Mouse (Mus musculus): Measurements from ENCODE around the gene Trmt112. TPM values are rescaled to one million over a fixed set of nuclear protein-coding genes. Genes with fewer than 3 reads are reported as not detected.

Trmt112 gene
- polyA plus RNA-seq, 1 experiment from 2014 or later: 136 TPM

DNA sequence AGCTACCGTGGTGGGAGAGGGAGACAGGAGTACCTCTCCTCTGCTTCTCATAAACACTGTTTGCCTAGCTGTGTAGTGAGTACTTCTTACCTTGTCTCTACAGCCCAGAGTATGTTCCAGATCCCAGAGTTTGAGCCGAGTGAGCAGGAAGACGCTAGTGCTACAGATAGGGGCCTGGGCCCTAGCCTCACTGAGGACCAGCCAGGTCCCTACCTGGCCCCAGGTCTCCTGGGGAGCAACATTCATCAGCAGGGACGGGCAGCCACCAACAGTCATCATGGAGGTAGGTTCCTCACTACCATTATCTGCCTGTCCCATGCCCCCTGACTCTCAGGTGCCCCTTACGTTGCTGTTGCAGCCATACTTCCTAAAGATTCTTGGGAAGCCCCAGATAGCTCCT lies 33.3 kb downstream of the Trmt112 start:
- H3K27ac ChIP-seq: peak overlapping the region; percentile 98
- no peaks in the 10 kb centered on the region for H3K27me3 ChIP-seq
- WGBS: 21% methylated on average over 5 of the region's 5 CpGs
- no peaks in the 10 kb centered on the region for H3K9me3 ChIP-seq
- peak overlapping the region; percentile 96 for H3K9ac ChIP-seq (replicated peaks)
- peak; percentile 21 for ATAC-seq
- H3K4me3 ChIP-seq (replicated peaks): peak overlapping the region; percentile 83
- H3K36me3 ChIP-seq: peaks cover 10% of the 10 kb centered on the region
- peaks cover 47% of the 10 kb centered on the region for H3K4me1 ChIP-seq (replicated peaks)
- H3K4me2 ChIP-seq (replicated peaks): peak overlapping the region; percentile 99

DNA sequence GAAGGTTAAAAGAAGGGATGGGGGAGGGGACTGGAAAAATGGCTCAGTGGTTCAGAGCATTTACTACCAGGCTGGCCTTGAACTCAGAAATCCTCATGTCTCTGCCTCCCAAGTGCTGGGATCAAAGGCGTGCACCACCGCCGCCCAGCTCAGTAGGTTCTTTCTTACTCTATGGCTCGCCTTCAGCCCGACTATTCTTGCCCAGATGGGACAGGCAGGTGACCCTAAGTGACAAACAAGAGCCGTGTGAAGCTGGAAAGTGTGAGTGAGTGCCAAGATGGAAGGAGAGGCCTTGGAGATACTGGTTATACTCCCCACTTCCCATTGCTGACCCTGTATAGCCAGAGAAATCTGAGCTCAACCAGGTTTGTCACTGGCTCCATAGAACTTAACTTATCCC lies 34.2 kb downstream of the Trmt112 start:
- ATAC-seq: no peak
- H3K27me3 ChIP-seq: no peaks in the 10 kb centered on the region
- no peak overlapping the region for H3K9ac ChIP-seq (replicated peaks)
- H3K27ac ChIP-seq: no peak overlapping the region
- WGBS: 95% methylated on average over 6 of the region's 6 CpGs
- no peak overlapping the region for H3K4me2 ChIP-seq (replicated peaks)
- no peak overlapping the region for H3K4me3 ChIP-seq (replicated peaks)
- no peaks in the 10 kb centered on the region for H3K9me3 ChIP-seq
- peaks cover 4% of the 10 kb centered on the region; the same call in 1 of the 2 replicates for H3K36me3 ChIP-seq
- H3K4me1 ChIP-seq (replicated peaks): peaks cover 38% of the 10 kb centered on the region

DNA sequence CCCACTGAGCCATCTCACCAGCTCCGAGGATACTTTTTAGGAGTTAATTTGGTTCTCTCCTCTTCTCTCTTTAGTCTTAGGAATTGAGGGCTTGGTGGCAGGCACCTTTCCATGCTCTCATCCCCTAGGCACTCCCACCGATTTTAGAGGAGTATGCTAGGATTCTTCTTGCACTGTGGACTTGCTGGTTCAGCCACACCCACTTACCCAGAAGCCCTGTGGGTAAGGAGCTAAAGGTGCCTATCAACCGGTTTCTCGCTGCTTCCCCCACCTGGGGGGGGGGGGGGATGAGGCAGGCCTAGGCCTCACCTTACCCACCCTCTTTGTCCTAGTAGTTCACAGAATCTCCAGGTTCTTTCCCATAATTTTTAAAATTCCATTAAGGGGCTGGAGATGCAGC lies 38.2 kb downstream of the Trmt112 start:
- no peak overlapping the region for H3K27ac ChIP-seq
- ATAC-seq: no peak
- 64% methylated on average over 4 of the region's 4 CpGs for WGBS

DNA sequence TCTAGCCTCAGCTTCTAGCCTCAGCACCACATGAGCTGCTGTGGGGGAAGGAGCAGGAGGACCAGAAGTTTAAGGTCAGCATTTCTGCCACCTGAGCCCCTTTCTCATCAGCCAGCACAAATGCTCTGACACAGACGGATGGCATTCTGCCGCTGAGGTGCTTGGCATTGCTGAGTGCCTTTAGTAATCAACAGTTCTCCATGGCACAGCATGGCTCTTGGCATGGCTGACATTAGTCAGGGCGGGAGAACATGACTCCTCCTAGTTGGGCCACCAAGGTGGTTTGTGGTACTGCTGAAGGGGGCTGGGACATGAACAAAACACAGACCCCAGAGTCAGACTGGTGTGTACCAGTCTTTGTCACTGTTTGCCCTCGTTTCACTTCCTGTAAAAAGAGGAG lies 38.7 kb downstream of the Trmt112 start:
- no peak overlapping the region for H3K4me3 ChIP-seq (replicated peaks)
- H3K27me3 ChIP-seq: no peaks in the 10 kb centered on the region
- peaks cover 4% of the 10 kb centered on the region; the same call in 1 of the 2 replicates for H3K36me3 ChIP-seq
- H3K9ac ChIP-seq (replicated peaks): no peak overlapping the region
- H3K4me2 ChIP-seq (replicated peaks): no peak overlapping the region
- H3K27ac ChIP-seq: no peak overlapping the region
- H3K4me1 ChIP-seq (replicated peaks): peaks cover 31% of the 10 kb centered on the region
- ATAC-seq: no peak
- WGBS: 86% methylated on average over 4 of the region's 4 CpGs
- no peaks in the 10 kb centered on the region for H3K9me3 ChIP-seq

More for the DNA sequence above, 38.2 kb downstream of the Trmt112 start:
- peaks cover 4% of the 10 kb centered on the region; the same call in 1 of the 2 replicates for H3K36me3 ChIP-seq
- no peak overlapping the region for H3K4me3 ChIP-seq (replicated peaks)
- no peaks in the 10 kb centered on the region for H3K9me3 ChIP-seq
- H3K27me3 ChIP-seq: no peaks in the 10 kb centered on the region
- H3K4me2 ChIP-seq (replicated peaks): no peak overlapping the region
- H3K9ac ChIP-seq (replicated peaks): no peak overlapping the region
- H3K4me1 ChIP-seq (replicated peaks): peaks cover 31% of the 10 kb centered on the region

DNA sequence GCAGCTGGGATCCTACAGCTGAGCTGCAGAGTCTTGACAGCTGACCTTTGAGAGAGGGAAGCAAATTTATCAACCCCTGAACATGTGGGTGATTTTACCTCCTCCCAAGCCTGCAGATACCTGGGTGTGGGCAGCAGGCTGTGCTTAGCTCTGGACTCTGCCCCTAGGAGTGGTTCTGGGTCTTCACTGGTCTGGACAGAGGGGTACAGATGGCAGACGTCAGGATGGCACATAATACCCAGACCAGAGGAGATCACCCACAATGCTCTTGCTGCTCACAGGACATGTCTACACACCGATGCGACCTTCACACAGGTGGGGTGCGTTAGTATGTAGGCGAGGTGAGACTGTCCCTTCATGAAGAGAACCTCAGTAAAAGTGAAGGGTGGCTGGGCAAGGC lies 40.0 kb downstream of the Trmt112 start:
- peaks cover 9% of the 10 kb centered on the region; the same call in 1 of the 2 replicates for H3K36me3 ChIP-seq
- 91% methylated on average over 5 of the region's 5 CpGs for WGBS
- no peaks in the 10 kb centered on the region for H3K27me3 ChIP-seq
- no peak overlapping the region for H3K27ac ChIP-seq
- H3K4me2 ChIP-seq (replicated peaks): peak overlapping the region; percentile 99; the same call in 1 of the 2 replicates
- no peaks in the 10 kb centered on the region for H3K9me3 ChIP-seq
- no peak overlapping the region for H3K9ac ChIP-seq (replicated peaks)
- no peak for ATAC-seq
- H3K4me3 ChIP-seq (replicated peaks): no peak overlapping the region; the same call in 1 of the 2 replicates
- H3K4me1 ChIP-seq (replicated peaks): peaks cover 25% of the 10 kb centered on the region

DNA sequence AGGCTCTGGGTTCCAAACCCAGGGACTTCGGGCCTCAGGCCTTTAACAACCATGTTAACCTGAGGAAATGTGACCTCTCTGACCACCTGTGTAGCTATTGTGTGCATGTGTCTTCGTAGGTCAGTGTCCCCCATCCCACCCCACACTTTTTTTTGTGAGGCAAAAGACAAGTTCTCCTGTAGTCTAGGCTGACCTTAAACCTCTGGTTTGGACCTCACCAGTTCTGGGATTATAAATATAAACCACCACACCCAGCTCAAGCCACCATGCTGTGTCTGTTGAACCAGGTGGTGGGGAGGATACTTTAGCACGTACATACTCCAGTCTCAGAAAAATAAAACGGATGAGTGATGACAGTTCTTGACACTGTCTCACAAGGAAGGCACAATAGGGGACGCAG lies 40.5 kb downstream of the Trmt112 start:
- WGBS: 53% methylated on average over 5 of the region's 5 CpGs
- Histone ChIP-seq H3K4me1 (replicated peaks) (peaks cover 25% of the 10 kb centered on the region), H3K4me3 (replicated peaks) (peak overlapping the region; percentile 62), H3K9ac (replicated peaks) (peak overlapping the region; percentile 84), H3K9me3 (no peaks in the 10 kb centered on the region), H3K27ac (peak overlapping the region; percentile 97), H3K27me3 (no peaks in the 10 kb centered on the region), H3K4me2 (replicated peaks) (peak overlapping the region; percentile 99), H3K36me3 (peaks cover 12% of the 10 kb centered on the region; the same call in 1 of the 2 replicates)
- no peak for ATAC-seq

DNA sequence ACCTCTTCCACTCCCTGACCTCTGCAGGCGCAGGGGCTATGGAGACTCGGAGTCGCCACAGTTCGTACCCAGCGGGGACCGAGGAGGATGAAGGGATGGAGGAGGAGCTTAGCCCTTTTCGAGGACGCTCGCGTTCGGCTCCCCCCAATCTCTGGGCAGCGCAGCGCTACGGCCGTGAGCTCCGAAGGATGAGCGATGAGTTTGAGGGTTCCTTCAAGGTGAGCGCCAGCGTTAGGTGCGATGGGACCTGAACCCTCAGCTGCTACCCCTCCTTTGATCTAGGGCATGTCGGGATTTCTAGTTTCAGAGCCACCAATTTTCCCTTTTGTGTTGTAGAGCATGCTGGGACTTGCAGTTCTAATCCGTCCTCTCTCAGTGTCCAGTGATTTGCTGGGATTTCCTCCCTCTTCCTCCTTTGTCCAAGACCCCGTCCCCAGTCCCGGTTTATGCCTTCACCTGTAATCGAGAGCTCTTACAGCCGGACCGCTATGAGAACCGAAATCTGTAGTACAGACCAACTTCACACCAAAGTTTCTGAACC lies 41.2 kb downstream of the Trmt112 start:
- ATAC-seq: peak; percentile 52
- H3K4me2 ChIP-seq (replicated peaks): peak overlapping the region; percentile 99
- no peaks in the 10 kb centered on the region for H3K27me3 ChIP-seq
- under 1% methylated on average over 28 of the region's 28 CpGs for whole genome bisulfite sequencing
- H3K9me3 ChIP-seq: no peaks in the 10 kb centered on the region
- peak overlapping the region; percentile 62 for H3K4me3 ChIP-seq (replicated peaks)
- peaks cover 15% of the 10 kb centered on the region; the same call in 1 of the 2 replicates for H3K36me3 ChIP-seq
- H3K9ac ChIP-seq (replicated peaks): peak overlapping the region; percentile 84
- peaks cover 25% of the 10 kb centered on the region for H3K4me1 ChIP-seq (replicated peaks)
- peak overlapping the region; percentile 97 for H3K27ac ChIP-seq

DNA sequence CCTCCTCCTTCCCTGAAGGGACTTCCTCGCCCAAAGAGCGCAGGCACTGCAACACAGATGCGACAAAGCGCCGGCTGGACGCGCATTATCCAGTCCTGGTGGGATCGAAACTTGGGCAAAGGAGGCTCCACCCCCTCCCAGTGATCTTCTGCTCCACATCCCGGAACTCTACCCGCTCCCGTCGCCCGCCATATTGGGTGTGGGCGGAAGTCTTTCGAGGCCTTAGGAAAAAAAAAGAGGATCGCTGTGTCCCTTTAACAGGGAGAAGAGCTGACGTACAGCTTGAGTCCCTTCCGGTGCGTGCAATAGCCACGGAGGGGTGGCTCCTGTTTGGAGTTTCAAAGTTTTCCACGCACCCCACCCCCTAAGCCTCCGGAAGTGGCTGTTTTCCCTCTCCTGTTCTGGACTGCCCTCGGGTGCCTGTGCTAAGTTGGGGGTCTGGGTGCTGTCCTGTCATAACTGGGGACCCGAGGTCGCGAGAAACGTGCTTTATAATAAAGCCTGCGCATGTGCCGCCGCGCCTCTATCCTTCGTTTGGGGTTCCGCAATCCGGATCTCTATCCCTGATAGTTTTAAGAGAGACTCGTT lies 42.0 kb downstream of the Trmt112 start:
- ATAC-seq: peak; percentile 84
- Histone ChIP-seq H3K27ac (peak overlapping the region; percentile 97), H3K36me3 (peaks cover 17% of the 10 kb centered on the region; the same call in 1 of the 2 replicates), H3K9me3 (no peaks in the 10 kb centered on the region), H3K4me3 (replicated peaks) (peak overlapping the region; percentile 62), H3K4me2 (replicated peaks) (peak overlapping the region; percentile 99), H3K27me3 (no peaks in the 10 kb centered on the region), H3K9ac (replicated peaks) (peak overlapping the region; percentile 84), H3K4me1 (replicated peaks) (peaks cover 25% of the 10 kb centered on the region)
- WGBS: under 1% methylated on average over 35 of the region's 35 CpGs

DNA sequence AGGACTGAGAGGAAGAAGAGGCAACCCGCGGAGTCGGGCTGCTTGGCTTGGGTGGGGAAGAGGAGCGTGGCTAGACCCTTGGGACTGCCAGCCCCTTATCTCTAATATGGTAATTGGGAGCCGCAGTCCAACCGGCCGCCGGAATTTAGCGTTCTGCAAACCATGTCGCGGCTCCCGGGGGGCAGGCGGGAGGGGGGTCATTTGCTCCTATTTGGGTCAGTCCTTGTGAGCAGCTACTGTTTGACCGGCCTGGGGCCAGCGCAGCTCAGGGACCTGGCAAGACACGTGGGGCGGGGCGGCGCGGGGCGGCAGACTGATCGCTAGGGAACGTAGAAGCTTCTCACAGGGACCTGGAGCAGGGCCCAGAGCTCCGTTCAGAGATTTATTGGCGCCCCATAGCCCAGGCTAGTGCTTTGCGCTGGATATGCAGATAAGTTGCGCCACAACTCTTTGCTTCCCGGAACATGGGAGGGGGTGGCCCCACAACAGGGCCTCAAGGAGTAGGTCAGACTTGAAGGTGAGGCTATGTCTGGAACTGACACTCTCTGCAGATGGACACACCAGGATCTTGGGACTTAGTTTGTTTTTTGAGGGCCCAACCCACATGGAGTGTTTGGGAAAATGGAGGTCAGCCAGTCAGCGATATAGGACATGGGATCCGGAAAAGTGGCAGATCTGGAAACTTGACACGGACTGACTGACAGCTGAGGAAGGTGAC lies 42.7 kb downstream of the Trmt112 start:
- H3K4me3 ChIP-seq (replicated peaks): peak overlapping the region; percentile 62
- WGBS: 4% methylated on average over 30 of the region's 31 CpGs
- no peaks in the 10 kb centered on the region for H3K9me3 ChIP-seq
- peaks cover 25% of the 10 kb centered on the region for H3K4me1 ChIP-seq (replicated peaks)
- H3K27me3 ChIP-seq: no peaks in the 10 kb centered on the region
- H3K27ac ChIP-seq: peak overlapping the region; percentile 97
- peak; percentile 27 for ATAC-seq
- peak overlapping the region; percentile 84 for H3K9ac ChIP-seq (replicated peaks)
- peaks cover 17% of the 10 kb centered on the region; the same call in 1 of the 2 replicates for H3K36me3 ChIP-seq
- peak overlapping the region; percentile 99 for H3K4me2 ChIP-seq (replicated peaks)

DNA sequence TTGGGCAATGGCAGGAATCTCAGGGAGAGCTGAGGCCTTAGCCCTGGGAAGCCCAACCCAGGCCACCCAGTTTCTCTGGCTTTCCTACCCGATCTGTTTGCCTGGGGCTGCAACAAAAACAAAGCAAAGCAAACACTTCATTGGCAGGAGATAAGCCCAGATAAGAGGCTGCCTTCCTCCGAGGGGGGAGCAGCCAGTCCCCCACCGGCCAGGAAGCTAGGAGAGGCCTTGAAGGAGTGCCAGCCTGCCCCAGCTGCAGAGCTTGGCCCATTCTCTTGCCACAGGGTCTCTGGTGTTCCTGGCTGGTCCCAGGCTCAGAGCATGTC lies 43.2 kb downstream of the Trmt112 start:
- ATAC-seq: no peak
- peak overlapping the region; percentile 97 for H3K27ac ChIP-seq

DNA sequence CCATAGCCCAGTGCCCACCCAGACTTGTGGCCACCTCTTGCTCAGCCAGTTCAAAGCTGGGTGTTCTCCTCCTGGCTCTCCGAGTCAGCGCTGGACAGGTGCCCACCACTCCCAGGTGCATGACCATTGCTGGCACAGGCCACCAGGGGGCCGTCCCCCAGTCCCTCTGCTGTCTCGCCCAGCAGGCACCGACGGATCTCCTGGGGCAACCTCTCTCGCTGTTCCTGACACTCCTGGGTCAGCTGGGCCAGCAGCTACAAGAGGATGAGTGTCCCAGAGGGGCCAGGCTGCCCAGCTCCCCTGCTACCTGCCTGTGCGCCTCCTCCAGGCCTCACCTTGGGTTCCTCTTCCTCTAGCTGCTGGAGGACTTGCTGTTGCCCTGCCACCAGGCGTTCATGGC lies 44.5 kb downstream of the Trmt112 start:
- H3K4me2 ChIP-seq (replicated peaks): no peak overlapping the region
- no peak for ATAC-seq
- peaks cover 17% of the 10 kb centered on the region; the same call in 1 of the 2 replicates for H3K36me3 ChIP-seq
- H3K9ac ChIP-seq (replicated peaks): no peak overlapping the region
- no peak overlapping the region for H3K27ac ChIP-seq
- peaks cover 25% of the 10 kb centered on the region for H3K4me1 ChIP-seq (replicated peaks)
- H3K9me3 ChIP-seq: no peaks in the 10 kb centered on the region
- no peak overlapping the region for H3K4me3 ChIP-seq (replicated peaks)
- H3K27me3 ChIP-seq: no peaks in the 10 kb centered on the region
- 57% methylated on average over 9 of the region's 9 CpGs for WGBS

More for the DNA sequence above, 43.2 kb downstream of the Trmt112 start:
- peak overlapping the region; percentile 99 for H3K4me2 ChIP-seq (replicated peaks)
- no peaks in the 10 kb centered on the region for H3K27me3 ChIP-seq
- H3K4me3 ChIP-seq (replicated peaks): peak overlapping the region; percentile 62
- 37% methylated on average over 3 of the region's 3 CpGs for WGBS
- peak overlapping the region; percentile 84 for H3K9ac ChIP-seq (replicated peaks)
- H3K9me3 ChIP-seq: no peaks in the 10 kb centered on the region
- H3K4me1 ChIP-seq (replicated peaks): peaks cover 25% of the 10 kb centered on the region
- H3K36me3 ChIP-seq: peaks cover 17% of the 10 kb centered on the region; the same call in 1 of the 2 replicates

DNA sequence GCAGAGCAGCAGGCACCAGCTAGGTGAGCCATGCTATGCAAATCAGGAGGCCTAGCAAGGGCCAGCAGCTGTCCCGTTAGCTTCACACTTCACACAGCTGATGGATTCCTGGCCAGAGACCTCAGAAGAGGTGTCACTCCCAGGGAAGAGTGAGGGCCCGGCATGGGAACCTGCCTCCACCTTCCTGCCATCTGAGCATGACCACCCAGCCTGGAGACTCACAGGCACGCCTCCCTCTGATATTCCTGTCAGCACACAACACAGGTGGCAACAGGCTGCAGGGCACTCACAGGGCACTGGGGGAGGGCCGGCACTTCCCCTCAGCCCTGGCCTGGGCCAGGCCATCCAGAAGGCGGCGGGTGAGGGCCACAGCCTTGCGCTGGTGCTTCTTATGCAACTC lies 45.9 kb downstream of the Trmt112 start:
- no peak for ATAC-seq
- no peak overlapping the region for H3K9ac ChIP-seq (replicated peaks)
- no peaks in the 10 kb centered on the region for H3K27me3 ChIP-seq
- no peak overlapping the region for H3K4me2 ChIP-seq (replicated peaks)
- H3K4me1 ChIP-seq (replicated peaks): peaks cover 15% of the 10 kb centered on the region
- H3K4me3 ChIP-seq (replicated peaks): no peak overlapping the region
- no peak overlapping the region for H3K27ac ChIP-seq
- peaks cover 20% of the 10 kb centered on the region; the same call in 1 of the 2 replicates for H3K36me3 ChIP-seq
- no peaks in the 10 kb centered on the region for H3K9me3 ChIP-seq
- 94% methylated on average over 7 of the region's 7 CpGs for WGBS

All from midbrain, embryonic 13.5 days (tissue).